Mouse (Mus musculus) gastrocnemius, postnatal 4 days (tissue): ENCODE results near the gene Gm30083. TPM values are rescaled to one million over a fixed set of nuclear protein-coding genes. Genes with fewer than 3 reads are reported as not detected.

Experiments
- DNase-seq, 2 experiments: peaks; one replicate each; pipeline ENCODE4 v3.0.0; 2021 to 2022; ENCODE audit warnings: low spot score in 2 of 2, mixed read lengths in 2 of 2
- total RNA-seq, 2 experiments: library from RNA; stranded (reverse); gene quantifications; 2 replicates each; pipeline ENCODE4 v1.2.3; 2021

Gene Gm30083
- total RNA-seq, 2 experiments from 2014 or later, result not detected

DNA sequence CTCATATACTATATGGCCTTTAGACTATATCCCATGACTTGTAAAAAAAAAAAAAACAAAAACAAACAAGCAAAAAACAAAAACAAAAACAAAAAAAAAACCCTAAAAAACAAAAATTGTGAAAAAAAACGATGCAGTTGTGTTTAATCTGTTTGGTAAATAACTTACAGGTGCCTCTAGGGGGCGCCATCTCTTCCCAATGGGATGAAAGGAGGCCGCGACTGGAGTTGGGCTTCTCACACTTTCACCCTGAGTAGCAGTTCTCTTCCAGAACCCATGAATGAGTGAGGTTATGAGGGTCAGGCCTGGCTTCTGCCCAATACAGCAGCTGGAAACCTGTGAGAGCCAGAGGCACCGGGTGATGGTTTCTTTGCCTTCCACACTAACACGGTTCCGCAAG is 49.3 kb downstream of the Gm30083 start:
- no peak for DNase-seq

DNA sequence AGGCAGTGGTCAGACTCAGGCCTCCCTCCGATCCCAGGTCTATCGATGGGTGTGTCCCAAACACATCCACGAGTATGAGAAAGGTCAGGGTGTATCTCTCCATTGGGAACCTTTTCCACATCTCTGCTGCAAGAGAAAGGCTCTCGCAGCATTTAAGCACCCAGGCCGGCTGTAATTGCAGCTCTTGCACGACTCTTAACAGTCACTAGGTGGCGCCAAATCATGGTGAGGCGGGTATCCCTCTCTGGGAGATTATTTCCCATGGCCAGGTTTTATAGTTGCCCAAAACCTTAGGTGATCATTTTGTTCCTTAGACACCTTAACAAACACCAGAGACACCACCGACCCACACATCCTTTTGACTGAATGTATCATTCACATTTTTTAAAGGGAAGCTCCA is 55.6 kb downstream of the Gm30083 start:
- DNase-seq, result peak in 1 of 2 experiments; percentile 49

DNA sequence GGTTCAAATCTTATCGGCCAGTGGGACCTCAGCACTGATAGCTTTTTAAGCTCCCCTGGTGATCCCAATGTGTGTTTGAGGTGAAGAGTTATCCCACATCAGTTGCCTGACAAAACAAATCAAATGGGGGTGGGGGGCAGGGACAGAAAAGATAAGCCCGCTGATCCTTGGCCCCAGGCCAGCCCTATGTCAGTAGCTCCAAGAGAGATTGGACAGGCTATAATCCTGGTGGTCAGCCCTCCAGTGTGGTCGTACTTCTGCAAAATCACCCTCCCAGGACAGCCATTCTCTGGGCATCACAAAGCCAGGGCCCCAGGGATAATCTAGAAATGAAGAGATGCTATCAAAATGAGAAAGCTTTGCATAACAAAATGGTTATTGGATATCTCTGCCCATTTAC is 56.1 kb downstream of the Gm30083 start:
- no peak for DNase-seq

DNA sequence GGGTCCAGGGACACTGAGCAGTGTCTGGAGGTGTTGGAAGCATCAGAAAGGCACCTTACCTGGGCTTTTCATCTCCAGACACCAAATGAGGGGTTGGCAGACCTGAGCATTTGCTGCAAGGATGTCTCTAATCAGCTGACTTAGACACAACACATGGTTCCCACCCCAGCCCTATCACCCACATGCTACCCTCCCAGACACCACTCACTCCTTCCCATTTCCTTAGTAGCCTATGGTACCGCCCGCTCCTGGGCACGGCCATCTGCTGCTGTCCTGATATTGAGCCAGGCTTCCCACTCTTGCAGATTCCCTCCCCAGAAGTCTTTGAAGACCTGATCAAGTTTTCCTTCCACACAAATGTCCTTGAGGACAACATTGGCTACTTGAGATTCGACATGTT is 56.8 kb downstream of the Gm30083 start:
- no peak for DNase-seq

DNA sequence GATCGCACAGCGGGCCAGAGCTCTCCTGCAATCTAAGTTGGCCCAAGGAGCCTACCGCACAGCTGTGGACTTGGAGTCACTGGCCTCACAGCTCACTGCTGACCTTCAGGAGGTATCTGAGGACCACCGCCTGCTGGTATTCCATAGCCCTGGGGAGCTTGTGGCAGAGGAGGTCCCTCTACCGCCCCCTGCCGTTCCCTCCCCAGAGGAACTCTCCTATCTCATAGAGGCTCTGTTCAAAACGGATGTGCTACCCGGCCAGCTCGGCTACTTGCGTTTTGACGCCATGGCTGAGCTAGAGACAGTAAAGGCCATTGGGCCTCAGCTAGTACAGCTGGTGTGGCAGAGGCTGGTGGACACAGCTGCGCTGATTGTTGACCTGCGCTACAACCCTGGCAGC is 58.9 kb downstream of the Gm30083 start:
- no peak for DNase-seq

DNA sequence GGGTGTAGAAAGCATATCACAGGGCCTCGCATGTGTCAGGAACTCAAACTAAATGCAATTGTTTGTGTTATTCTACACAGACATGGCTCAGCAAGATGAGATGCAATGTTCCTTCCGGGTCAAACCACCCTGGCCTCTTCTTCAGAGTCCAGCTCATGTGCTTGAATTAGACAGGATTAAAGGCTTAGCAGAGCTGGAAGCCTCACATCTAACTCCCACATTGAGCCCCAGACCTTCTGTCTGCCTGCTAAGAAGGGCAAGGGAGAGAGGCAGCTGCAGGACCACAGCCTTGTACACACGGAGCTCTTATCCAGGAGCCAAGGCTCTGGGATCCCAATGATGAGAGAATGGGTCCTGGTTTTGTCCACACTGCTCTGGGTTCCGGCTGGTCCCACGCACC is 61.2 kb downstream of the Gm30083 start, which contains the start of gene Rbp3:
TSS of gene Rbp3 (plus strand) at position 243 of the 400 bp plus-strand sequence.
- no peak for DNase-seq

DNA sequence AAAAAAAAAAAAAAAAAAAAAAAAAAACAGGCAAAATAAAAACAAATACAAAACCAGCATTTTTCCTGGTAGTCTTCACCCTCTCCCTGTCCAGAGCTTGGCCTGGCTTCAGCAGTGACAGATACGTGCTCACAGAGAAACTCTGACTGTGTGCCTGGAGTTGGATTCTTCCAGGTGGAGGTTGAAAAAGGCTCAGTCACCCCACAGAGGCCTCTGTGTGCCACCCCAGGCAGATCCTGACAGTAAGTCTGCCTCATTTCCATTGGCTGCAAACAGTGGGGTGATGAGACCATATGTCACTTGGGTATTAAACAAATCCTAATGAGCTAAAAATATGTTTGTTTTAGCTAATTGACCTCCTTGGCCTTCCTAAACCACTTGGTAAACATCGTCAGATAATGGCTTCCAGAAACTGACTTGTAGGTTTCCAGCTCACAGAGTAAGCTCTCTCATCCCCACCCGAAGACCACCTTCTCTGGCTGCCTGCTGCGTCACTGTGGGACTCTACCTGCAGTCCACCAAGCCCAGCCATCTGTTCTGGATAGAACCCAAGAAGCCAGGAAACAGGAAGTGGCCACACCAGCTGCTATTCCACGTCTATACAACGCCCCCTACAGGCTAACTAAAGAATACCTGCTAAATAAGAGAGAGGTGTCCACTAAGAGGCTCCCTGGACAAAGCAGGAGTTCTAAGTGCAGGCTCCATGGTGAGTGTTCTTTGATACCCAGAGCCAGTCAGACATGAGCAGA is 62.6 kb downstream of the Gm30083 start:
- DNase-seq, result no peak

DNA sequence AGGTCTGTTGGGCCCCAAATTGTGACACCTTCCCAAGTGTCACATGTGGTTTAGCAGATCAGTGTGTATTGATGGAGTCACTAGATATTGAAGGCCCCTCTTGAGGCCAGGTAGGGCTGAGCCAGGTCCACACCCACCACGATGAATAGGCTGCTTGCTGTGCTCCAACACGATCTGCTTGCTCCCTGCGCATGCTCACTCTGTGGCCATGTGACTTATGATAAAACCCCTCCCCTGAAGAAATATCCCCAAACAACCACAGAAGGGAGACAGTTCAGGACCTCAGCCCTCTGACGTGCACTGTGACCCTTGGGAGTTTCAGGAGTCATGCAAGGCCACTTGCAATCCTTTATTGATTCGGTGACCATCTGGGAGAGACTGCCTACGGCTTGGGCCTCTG is 68.9 kb downstream of the Gm30083 start:
- DNase-seq, result no peak

DNA sequence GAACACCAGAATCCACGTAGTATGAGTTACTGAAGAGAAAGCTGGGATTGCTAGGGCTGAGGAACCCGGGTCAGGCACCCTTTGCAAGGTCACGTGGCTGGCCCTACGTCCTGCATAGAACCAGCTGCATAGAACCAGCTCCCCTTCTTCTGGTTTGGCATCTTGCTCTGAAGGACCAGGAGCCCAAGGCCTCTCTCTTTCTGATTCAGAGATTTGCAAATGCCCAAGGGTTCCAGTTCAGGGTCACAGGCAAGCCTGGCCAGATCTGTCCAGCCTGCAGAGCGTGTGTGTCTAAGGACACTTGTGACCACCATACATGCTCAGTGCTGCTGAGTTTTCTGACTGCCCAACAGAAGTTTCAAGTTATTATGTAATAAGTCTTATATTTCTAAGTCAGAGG is 72.8 kb downstream of the Gm30083 start:
- no peak for DNase-seq

DNA sequence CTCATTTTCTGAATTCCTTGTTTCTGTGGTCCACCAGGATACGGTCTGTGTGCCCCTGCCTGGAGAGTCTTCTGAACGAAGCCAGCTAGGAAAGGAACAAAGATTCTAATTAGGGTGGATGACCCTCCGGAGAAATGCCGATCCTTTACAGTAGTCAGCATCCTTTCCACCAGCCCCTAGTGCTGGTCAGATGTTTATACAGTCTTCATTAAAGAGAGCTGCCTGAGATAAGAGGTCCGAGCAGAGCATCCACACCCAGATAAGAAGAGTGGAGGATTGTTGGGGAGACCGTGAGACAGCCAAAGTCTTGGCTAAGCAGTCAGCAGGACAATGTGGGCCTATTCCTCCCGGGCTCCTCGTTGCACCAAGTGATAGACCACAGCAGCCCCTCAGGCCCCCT is 74.2 kb downstream of the Gm30083 start, which contains the start of gene Gdf2:
TSS of gene Gdf2 (plus strand) at position 301 of the 400 bp plus-strand sequence.
- no peak for DNase-seq

DNA sequence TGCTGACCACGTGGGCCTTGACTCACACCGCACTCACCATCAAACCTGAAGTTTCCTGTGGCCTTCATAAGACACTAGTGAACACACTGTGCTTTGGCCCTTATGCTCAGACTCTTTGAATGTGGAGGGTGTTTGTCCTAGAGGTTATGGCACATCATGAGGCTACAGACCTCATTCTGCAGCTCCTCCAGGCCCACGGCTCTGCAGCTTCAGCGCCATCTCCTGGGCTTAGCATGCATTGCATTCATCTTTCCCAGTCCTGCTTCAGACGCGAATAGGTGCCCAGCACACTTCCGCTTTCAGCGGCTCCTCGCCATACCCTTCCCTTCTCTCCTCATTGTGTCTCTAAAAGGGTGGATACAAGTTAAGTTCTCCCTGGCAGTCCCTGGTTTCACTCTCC is 75.9 kb downstream of the Gm30083 start:
- peak in 1 of 2 experiments; percentile 68 for DNase-seq

Other genes with a start within 250 kb of the Gm30083 start
- gene Gdf10, start 91.6 kb downstream of the Gm30083 start, total RNA-seq, result 1 to 10 TPM; 3.5 to 5.0 TPM
- not detected for gene Gdf2, start 74.1 kb downstream of the Gm30083 start, total RNA-seq
- gene Rbp3, start 61.2 kb downstream of the Gm30083 start, total RNA-seq, result not detected
- under 1 TPM; 0.18 to 0.29 TPM for gene Zfp488, start 36.4 kb downstream of the Gm30083 start, total RNA-seq
- under 1 TPM in 1 of 2 experiments, not detected in 1; 0.13 TPM for gene Gm5460, start 1.6 kb upstream of the Gm30083 start, total RNA-seq
- not detected for gene Antxrl, start 37.5 kb upstream of the Gm30083 start, total RNA-seq
- 1 to 10 TPM; 2.2 to 3.1 TPM for gene Anxa8, start 70.8 kb upstream of the Gm30083 start, total RNA-seq
- not detected for gene A630023A22Rik, start 87.6 kb upstream of the Gm30083 start, total RNA-seq
- gene Npy4r, start 137.3 kb upstream of the Gm30083 start, total RNA-seq, result under 1 TPM; 0.13 to 0.17 TPM
- gene Gprin2, start 186.5 kb upstream of the Gm30083 start, total RNA-seq, result 1 to 10 TPM; 1.0 to 1.5 TPM
- 1 to 10 TPM; 1.2 to 2.0 TPM for gene Syt15, start 204.4 kb upstream of the Gm30083 start, total RNA-seq